Mouse (Mus musculus): ENCODE measurements at regions not wholly inside any gene's neighbourhood (a gene's known extent, or its start where the extent isn't known, plus 50 kb on each side); places are given as distances from the start of the nearest gene placed in this dataset.

- Histone ChIP-seq H3K9ac (no peak overlapping the region), H3K4me3 (no peak overlapping the region), H3K27me3 (replicated peaks) (no peaks in the 10 kb centered on the region), H3K4me1 (peaks cover 53% of the 10 kb centered on the region), H3K4me2 (no peak overlapping the region), H3K9me3 (0 out of 2 replicates have a peak, but pooled peaks cover 5% of the 10 kb centered on the region), H3K27ac (replicated peaks) (0 out of 2 replicates have a peak overlapping the region, but pooled peaks have one; percentile 32), H3K36me3 (no peaks in the 10 kb centered on the region)
- 23% methylated on average over 4 of the region's 4 CpGs for WGBS
- no peak; the same call in 1 of the 2 replicates for ATAC-seq (ENCODE audit: extremely low read depth, insufficient number of reproducible peaks, low FRiP score, low TSS enrichment)
Measured at GRCm38 (mm10) chr13:93992961-93993360, 64.6 kb upstream of the Lhfpl2 start.

- H3K4me2 ChIP-seq, result no peak overlapping the region
- H3K27ac ChIP-seq (replicated peaks), result no peak overlapping the region
- H3K36me3 ChIP-seq, result no peaks in the 10 kb centered on the region
- H3K27me3 ChIP-seq (replicated peaks), result no peaks in the 10 kb centered on the region
- 84% methylated on average over 3 of the region's 3 CpGs for WGBS
- peaks cover 39% of the 10 kb centered on the region for H3K4me1 ChIP-seq
- ATAC-seq (ENCODE audit: extremely low read depth, insufficient number of reproducible peaks, low FRiP score, low TSS enrichment), result no peak
- H3K9me3 ChIP-seq, result 0 out of 2 replicates have a peak, but pooled peaks cover 5% of the 10 kb centered on the region
- no peak overlapping the region for H3K9ac ChIP-seq
- no peak overlapping the region for H3K4me3 ChIP-seq
Measured at GRCm38 (mm10) chr13:93995423-93995822, 62.2 kb upstream of the Lhfpl2 start.

GRCm38 (mm10) chr13:93996535-93997382 lies 60.8 kb upstream of the Lhfpl2 start:
- H3K4me3 ChIP-seq, result no peak overlapping the region
- peaks cover 33% of the 10 kb centered on the region for H3K4me1 ChIP-seq
- WGBS, result 59% methylated on average over 10 of the region's 10 CpGs
- H3K36me3 ChIP-seq, result no peaks in the 10 kb centered on the region
- no peak for ATAC-seq (ENCODE audit: extremely low read depth, insufficient number of reproducible peaks, low FRiP score, low TSS enrichment)
- no peak overlapping the region for H3K9ac ChIP-seq
- no peak overlapping the region for H3K27ac ChIP-seq (replicated peaks)
- H3K4me2 ChIP-seq, result no peak overlapping the region
- no peaks in the 10 kb centered on the region for H3K27me3 ChIP-seq (replicated peaks)
- 0 out of 2 replicates have a peak, but pooled peaks cover 3% of the 10 kb centered on the region for H3K9me3 ChIP-seq

- WGBS, result 79% methylated on average over 6 of the region's 6 CpGs
Measured at GRCm38 (mm10) chr13:93997981-93998380, 59.6 kb upstream of the Lhfpl2 start.

GRCm38 (mm10) chr13:93998406-93998805 lies 59.2 kb upstream of the Lhfpl2 start:
- no peak overlapping the region for H3K4me3 ChIP-seq
- H3K9ac ChIP-seq, result no peak overlapping the region
- 68% methylated on average over 1 of the region's 1 CpGs for WGBS
- H3K4me1 ChIP-seq, result peaks cover 21% of the 10 kb centered on the region
- H3K27ac ChIP-seq (replicated peaks), result no peak overlapping the region
- no peak for ATAC-seq (ENCODE audit: extremely low read depth, insufficient number of reproducible peaks, low FRiP score, low TSS enrichment)
- no peaks in the 10 kb centered on the region for H3K27me3 ChIP-seq (replicated peaks)
- no peaks in the 10 kb centered on the region for H3K9me3 ChIP-seq
- no peak overlapping the region for H3K4me2 ChIP-seq
- H3K36me3 ChIP-seq, result no peaks in the 10 kb centered on the region

More at GRCm38 (mm10) chr13:93997981-93998380, 59.6 kb upstream of the Lhfpl2 start:
- no peaks in the 10 kb centered on the region for H3K36me3 ChIP-seq
- no peak overlapping the region for H3K4me2 ChIP-seq
- no peaks in the 10 kb centered on the region for H3K27me3 ChIP-seq (replicated peaks)
- H3K9me3 ChIP-seq, result no peaks in the 10 kb centered on the region
- no peak overlapping the region for H3K27ac ChIP-seq (replicated peaks)
- no peak overlapping the region for H3K9ac ChIP-seq
- no peak for ATAC-seq (ENCODE audit: extremely low read depth, insufficient number of reproducible peaks, low FRiP score, low TSS enrichment)
- peaks cover 25% of the 10 kb centered on the region for H3K4me1 ChIP-seq
- no peak overlapping the region for H3K4me3 ChIP-seq

- no peak; the same call in 1 of the 2 replicates for ATAC-seq (ENCODE audit: extremely low read depth, insufficient number of reproducible peaks, low FRiP score, low TSS enrichment)
- H3K9ac ChIP-seq, result no peak overlapping the region
- H3K4me3 ChIP-seq, result no peak overlapping the region
- no peaks in the 10 kb centered on the region for H3K36me3 ChIP-seq
- no peak overlapping the region for H3K27ac ChIP-seq (replicated peaks)
- 65% methylated on average over 5 of the region's 5 CpGs for WGBS
- no peaks in the 10 kb centered on the region for H3K9me3 ChIP-seq
- no peaks in the 10 kb centered on the region for H3K27me3 ChIP-seq (replicated peaks)
- no peak overlapping the region for H3K4me2 ChIP-seq
- H3K4me1 ChIP-seq, result peaks cover 6% of the 10 kb centered on the region; the same call in 1 of the 2 replicates
Measured at GRCm38 (mm10) chr13:94003816-94004215, 53.8 kb upstream of the Lhfpl2 start.

- no peaks in the 10 kb centered on the region for H3K27me3 ChIP-seq (replicated peaks)
- WGBS, result 68% methylated on average over 3 of the region's 3 CpGs
- H3K4me3 ChIP-seq, result no peak overlapping the region
- no peak overlapping the region for H3K27ac ChIP-seq (replicated peaks)
- no peak for ATAC-seq (ENCODE audit: extremely low read depth, insufficient number of reproducible peaks, low FRiP score, low TSS enrichment)
- H3K36me3 ChIP-seq, result no peaks in the 10 kb centered on the region
- peaks cover under 1% of the 10 kb centered on the region; the same call in 1 of the 2 replicates for H3K4me1 ChIP-seq
- H3K4me2 ChIP-seq, result no peak overlapping the region
- no peaks in the 10 kb centered on the region for H3K9me3 ChIP-seq
- H3K9ac ChIP-seq, result no peak overlapping the region
Measured at GRCm38 (mm10) chr13:94004417-94004816, 53.2 kb upstream of the Lhfpl2 start.

- H3K36me3 ChIP-seq, result no peaks in the 10 kb centered on the region
- H3K27ac ChIP-seq (replicated peaks), result no peak overlapping the region
- 71% methylated on average over 3 of the region's 3 CpGs for WGBS
- no peaks in the 10 kb centered on the region for H3K9me3 ChIP-seq
- H3K4me2 ChIP-seq, result no peak overlapping the region
- no peak overlapping the region for H3K9ac ChIP-seq
- no peaks in the 10 kb centered on the region for H3K27me3 ChIP-seq (replicated peaks)
- H3K4me3 ChIP-seq, result no peak overlapping the region
- no peak for ATAC-seq (ENCODE audit: extremely low read depth, insufficient number of reproducible peaks, low FRiP score, low TSS enrichment)
- H3K4me1 ChIP-seq, result no peaks in the 10 kb centered on the region
Measured at GRCm38 (mm10) chr13:94005880-94006279, 51.7 kb upstream of the Lhfpl2 start.
